Mouse (Mus musculus) CH12F3 (cell line): ENCODE results near the gene Arhgap18.

Experiments
- in situ Hi-C: fragments of 300-500 bp; cut with MboI; formaldehyde crosslinking; loops from 2 replicates; pipeline ENCODE4 v1.14.3; 2020; ENCODE audit warnings: low sequenced_read_pairs

The Arhgap18 gene

DNA sequence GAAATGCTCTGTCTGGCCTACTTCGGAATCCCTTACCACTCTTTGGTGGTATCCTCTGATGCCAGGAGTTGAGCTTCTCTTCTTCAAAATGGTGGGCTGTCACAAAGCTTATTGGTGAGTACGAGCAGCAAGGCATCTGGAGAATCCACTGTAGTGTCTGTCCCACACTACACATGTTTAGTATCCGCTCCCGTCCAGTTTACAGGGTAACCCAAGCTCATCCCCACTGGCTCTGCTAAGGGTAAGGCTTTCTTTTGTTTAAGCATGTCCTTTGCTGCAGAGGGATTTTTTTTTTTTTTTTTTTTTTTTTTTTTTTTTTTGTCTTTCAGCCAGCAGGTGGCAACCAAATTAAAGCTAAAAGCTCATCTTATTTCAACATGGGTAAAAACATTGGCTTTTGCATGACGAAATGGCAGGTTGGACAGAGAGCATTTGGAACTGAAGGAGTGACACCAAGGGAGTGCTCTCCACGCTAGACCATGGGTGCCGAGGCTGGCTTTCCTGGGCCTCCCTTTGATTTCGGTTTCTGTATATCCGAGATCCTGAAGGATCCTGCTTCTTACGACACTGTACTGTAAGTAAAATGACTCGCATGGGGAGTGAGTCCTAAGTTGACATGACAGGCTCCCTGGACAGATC lies at the start of gene Arhgap18:
Gene Arhgap18 (plus strand): TSS at position 493 of the 639 bp plus-strand sequence.
- in situ Hi-C loops: no loop called here

DNA sequence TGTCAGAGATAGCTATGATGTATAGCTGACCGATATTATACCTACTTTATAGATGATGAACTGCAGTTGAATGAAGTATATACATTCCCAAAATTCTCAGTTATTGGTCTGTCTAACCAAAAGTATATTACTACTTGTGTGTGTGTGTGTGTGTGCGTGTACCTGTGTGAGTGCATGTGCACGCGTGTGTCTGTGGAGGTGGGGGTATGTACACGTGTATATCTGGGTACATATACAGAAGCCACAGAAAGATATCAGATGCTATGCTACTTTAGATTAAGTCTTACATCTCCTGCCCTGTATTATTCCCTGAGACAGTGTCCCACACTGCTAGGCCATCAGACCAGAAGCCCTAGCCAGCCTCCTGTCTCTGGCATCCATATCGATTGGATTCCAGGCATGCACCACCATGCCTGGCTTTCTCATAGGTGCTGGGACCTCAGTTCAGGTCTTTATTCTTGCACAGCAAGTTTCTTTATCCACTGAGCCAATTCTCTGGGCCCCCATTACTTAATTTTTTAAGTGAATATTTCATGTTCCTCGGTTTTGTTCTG lies 42.7 kb upstream of the Arhgap18 start:
- in situ Hi-C loops: no loop called here

DNA sequence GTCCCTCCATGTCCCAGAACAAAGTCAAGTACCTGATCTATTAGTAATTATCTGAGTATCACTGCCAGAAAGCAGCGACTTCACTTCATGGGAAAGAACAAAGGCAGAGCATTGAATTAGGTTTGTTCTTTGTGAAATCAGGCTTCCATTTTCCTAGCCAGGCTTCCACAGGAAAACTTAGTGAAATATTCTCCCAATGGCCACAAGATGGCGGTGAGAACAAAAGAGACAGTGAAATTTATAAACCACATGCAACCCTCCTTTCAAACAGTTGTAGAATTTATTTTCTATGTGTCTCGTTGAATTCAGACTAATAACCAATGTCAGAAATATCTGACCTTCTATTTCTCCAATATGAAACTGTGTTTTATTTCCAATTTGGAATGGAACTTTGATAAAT lies 42.2 kb upstream of the Arhgap18 start:
- in situ Hi-C loops: no loop called here

DNA sequence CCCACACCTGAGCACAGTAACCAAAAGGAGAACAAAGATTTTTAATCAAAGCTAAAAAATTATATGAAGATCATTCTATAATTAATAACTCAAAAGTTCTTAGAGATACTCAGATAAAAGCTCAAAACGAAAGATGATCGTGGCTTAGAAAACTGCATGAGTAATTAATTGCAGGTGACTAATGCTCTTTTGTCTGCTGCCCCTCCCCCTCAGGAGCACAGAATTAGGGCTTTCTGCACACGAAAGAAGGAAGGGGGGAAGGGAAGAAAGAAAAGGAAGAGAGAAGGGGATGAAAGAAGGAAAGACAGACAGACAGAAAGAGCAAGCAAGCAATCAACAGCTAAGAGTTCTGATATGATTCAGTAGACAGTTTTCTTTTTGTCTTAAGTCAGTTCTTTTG lies 39.2 kb upstream of the Arhgap18 start:
- in situ Hi-C loops: no loop called here

DNA sequence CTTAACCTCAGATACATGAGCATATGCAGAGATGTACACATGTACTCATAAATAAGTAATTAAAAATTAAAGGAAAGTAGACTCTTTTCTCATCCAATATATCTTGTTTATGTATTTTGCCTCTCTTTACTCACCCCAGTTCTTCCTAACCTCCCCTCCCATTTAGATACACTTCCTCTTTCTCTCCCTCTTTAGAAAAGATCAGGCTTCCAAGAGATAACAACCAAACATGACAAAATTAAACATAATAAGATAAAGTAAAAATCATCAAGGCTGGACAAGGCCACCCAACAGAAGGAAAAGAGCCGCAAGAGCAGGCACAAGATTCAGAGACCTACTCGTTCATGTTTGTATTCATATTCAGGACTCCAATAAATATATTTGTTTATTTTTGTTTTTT lies 28.5 kb upstream of the Arhgap18 start:
- in situ Hi-C loops: no loop called here

DNA sequence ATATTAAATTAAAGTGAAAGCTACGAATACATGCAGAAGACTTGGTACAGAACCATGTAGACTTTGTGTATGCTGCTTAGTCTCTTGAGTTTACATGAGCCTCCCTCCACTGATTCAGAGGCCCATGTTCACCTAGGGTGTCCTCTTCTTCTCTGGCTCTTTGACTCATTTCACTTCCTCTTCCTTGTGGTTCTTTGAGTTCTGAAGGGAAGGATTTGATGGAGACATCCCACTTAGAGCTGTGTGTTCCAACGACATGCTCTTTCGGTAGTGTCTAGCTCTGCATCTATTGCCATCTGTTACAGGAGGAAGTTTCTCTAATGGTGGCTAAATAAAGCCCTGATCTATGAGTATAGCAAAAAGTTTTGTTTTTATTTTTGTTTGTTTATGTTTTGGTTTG lies 28.0 kb upstream of the Arhgap18 start:
- in situ Hi-C loops: no loop called here

DNA sequence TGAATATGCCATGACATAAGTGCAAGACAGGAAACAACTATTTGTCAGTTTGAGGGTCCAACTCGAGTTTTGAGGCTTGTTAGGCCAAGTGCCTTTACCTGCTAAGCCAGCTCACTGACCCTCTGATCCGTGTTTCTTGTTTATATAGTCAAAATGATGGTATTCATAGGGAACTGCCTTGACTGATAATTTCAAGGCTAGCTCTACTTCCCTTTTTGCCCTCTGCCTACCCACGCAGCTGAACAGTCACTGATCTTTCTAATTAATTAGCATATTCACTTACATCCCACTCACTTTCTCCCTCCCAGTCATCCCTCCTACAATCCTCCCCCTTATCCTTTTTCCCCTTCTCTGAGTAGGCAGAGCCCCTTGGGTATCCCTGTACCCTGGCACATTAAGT lies 2.4 kb upstream of the Arhgap18 start:
- in situ Hi-C loops: no loop called here

DNA sequence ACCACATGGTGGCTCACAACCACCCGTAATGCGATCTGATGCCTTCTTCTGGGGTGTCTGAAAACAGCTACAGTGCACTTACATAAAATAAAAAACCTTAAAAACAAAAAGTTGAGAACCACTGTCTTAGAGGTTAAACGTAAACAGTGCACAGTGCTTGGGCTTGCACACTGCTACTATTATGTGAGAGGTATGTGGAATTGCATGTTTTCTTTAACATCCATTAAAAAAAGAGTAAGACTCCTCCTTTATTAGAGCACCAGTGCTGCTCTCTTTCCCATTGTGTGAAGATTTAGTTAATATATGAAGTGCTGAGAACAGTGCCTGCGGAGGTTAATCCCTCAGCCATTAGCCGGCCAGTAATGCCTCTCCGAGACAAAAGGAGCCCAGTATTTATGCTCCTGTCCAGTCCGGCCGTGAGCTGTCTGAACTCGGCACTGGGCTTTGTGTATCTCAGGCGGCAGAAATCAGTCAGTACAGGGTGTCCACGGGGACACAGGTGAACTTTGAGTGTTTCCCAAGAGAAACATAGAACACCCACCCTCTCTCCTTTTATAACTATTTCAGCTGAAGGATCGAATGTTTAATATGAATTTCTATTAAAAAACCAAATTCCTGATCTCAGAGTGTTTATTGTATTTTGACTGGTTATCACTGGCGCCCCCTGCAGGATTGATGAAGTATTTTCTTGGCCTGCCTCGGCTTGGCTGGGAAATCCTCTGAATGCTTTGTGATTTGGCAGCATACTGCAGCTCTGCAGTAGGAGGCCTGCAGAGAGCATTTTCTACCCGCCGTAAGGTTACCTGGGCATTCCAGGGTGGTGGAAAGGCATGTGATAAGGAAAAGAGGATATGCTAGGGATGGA lies 925 bp upstream of the Arhgap18 start:
- in situ Hi-C loops: no loop called here

DNA sequence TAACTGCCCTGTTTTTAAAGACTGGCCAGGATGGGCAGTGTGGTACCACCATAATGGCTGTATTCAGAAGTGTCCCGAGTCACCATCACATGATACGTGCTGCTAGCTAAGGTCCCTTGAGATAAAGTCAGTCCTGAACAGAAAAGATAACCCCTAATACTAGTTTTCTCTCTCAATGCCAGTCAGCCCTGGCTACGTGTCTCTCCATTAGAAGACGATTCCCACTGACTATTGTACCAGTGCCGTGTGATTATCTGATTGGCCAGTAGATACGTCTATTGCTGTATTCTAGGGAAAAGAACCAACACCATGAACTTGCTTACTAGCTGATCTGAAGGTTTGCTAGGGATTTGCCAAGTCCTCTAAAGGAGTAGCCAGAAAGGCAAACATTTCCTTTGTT lies 785 bp downstream of the Arhgap18 start:
- in situ Hi-C loops: no loop called here

DNA sequence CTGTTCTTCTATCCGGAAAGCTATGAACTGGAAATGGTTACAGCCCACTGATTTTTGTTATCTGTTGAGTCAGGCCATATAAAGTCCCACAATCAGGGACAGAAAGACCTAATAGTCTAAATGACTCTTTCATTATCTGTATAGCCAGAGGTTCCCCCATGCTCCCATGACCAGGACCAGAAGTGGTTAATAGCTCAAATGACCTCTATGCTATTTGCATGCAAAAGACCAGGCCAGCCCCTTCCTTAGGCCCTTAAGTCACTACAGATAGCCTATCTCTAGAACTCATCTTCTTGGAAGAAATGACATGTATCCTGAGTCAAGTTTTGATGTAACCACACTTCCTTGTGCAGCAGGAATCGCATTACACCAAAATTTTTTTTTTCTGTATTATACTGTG lies 4.0 kb downstream of the Arhgap18 start:
- in situ Hi-C loops: no loop called here

DNA sequence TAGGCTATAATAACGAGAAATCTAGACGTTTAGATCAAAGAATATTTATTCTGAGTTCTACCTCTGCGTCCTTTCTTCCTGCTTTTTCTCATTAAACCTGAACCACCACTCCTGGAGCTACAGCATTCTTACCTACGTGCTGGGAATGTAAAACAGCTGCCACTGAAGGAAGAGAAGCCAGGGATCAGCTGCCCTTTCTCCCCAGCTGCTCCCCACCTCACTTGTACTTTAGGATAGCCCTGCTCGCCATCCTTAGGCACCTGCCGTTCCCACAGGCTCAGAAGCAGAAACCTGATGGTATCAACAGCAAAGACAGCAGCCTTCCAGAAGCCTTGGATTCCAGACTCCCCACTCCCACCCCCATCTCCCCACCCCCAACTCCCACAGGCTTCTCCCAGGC lies 6.2 kb downstream of the Arhgap18 start:
- in situ Hi-C loops: no loop called here

DNA sequence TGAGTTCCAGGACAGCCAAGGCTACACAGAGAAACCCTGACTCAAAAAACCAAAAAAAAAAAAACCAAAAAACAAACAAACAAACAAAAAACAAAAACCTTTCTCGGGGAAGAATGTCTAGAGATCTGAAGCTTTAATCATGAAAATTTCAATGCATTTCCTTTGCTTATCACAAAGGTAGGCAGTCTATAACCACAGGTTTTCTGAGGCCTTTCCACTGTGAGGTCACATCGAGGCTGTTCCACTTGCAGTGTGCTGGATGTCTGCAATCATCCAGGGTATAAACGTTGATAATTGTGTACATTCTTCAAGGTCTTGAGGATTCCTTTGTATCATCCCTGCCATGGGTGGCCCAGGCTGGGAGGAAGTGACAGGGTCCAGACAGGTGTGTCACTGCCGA lies 7.9 kb downstream of the Arhgap18 start:
- in situ Hi-C loops: no loop called here

DNA sequence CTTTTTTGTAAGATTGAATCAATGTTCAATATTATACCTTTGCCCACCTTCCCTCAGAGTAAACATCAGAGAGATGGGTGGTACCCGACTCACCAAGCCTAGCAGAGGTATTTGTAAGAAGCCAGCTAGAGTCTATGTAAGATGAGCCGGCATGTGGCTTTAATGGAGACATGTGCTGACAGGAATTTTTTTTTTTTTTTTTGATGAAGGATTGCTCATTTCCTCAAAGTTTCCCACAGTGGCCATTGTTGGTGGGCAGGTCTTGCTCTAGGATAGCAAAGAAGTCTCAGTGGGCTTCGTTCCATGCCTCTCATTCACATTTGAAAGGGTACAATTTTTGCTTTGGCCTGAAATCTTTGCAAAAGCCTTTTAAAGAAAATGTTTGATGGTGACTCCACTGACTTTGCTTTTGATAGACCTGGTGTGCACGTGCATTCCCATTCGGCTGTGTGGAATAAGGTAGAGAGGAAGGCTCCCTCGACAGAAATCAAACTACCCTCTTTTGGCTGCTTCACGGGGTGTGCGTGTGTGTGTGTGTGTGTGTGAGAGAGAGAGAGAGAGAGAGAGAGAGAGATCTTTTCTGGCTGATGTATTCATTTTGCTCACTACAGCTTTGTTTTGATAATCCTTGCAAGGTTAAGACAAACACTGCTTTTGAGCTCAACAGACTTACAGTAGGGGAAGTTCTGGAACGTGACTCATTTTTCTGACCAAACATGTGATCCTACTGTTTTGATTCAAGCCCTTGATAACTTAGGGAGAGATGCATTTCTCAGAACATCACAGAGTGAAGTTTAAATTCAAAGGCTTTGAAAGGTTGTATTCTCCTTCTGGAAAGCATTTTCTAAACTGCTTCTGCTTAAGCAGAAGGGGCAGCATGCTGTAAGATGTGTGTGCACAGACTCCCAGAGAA lies 9.0 kb downstream of the Arhgap18 start:
- in situ Hi-C loops: no loop called here

DNA sequence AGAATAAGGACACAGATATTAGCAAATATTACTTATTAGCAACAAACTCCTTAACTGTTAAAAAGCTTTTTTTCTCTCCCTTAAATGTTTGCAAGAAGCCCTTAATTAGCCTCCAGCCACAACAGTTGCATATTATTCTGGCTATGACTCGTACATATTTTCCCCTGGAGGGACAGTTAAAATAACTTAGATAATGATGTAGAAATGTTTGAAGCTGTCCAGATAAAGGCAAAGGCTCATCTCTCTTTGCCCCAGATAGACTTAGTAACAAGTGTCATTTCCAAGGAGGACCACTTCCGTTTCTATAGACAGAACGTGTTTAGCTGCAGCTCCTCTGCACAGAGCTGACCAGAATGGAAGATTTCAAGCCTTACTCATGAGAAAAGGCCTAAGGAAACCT lies 14.0 kb downstream of the Arhgap18 start:
- in situ Hi-C loops: no loop called here

DNA sequence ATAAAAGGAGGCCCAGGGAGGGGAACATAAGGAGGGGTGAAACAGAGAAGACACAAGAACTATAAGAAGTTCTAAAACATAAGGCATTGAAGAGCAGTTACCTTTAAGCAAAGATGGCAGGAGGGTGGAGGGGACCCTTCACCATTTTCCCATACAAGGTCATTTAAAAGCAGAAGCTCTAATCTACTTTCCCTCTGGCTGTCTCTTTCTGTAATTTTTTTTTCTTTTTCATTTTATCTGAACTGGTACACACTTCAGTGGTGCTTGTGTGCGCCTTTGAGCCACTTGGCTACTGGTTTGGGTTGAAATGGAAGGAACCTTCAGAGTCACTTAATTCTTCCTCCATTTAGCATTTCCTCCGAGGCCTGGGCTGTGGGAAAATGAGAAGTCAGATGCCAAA lies 15.7 kb downstream of the Arhgap18 start:
- in situ Hi-C loops: no loop called here

DNA sequence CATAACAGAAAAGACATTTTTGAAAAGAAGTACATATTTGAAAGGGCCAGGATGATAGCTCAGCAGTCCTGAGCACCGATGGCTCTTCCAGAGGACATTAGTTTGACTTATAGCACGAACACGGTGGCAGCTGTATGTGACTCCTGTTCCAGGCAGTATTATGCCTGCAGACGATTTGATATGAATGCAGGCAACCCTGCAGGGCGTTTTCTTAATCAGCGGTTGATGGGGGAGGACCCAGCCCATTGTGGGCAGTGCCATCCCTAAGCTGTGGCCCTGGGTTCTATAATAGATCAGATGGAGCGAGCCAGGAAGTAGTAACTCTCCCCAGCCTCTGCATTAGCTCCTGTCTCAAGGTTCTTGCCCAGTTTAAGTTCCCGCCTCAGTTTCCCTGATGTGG lies 16.8 kb downstream of the Arhgap18 start:
- in situ Hi-C loops: no loop called here

DNA sequence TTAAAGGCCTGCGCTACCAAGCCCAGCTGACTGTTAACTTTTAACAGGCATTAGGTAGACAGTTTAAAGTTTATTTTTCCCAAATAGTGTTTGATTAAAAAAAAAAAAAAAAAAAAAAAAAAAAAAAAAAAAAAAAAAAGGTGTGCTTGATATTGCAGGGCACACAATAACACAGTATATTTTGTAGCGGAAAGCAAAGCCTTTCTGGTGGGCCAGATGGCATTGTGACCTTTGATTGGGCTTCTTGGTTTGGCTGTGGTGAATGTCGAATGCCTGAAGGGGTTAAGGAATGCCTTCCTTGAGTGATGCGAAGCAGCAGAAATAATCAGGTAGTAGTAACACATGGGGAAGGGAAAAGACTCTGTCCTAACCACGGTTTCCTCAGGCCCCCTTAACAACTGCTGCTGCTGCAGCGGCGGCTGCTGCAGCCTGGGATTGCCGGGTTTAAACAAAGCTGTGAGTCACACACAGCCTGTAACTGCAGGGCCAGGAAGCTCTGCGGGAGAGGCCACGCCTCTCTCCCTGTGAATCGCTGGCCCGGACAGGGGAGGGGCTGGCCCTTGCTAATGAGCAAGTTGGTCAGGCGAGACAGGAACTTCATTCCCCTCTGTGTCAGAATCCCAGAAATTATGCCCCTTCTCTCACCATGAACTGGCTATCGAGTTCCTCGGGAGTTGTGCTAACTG lies 18.9 kb downstream of the Arhgap18 start:
- in situ Hi-C loops: no loop called here

DNA sequence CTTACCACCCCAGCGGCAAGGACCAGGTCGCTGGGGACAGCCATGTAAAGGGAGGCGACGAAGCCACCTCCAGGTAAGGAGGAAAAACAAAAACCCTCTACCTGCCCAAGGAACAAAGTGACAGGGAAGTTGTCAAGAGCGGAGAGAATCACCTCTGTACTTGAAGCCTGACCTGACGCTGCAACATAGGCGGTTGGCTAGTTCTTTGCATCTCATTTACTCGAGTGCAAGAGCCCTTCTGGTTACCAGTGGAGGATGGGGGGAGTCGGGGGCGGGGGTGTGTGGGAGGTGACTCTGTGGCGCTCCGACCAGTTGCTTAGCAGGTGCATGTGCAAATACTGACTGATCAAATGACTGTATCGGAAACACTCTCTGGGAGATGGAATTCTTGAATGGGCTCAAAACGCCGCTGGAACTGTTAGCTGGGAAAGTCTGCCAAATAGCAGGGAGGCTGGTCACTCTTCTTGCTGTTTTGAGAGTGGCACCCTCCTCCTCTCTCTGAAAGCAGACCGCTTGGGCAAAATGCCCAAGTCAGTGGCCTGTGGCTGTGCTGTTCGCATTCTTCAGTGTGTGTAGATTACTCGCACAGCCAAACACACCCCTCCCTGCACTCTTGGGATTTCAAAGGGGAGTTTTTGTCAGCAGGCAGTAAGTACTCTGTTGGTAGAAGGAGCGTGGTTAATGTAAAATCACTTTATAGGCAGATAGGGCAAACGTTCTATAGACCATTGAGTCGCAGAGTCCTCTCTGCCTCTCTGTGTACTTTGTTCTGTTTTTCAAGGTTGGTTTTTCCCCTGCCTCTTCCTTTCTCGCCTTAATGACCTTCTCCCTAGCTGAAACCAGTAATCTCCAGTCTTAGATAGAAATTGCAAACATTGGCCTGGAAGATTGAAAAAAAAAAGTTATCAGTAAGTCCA lies 19.7 kb downstream of the Arhgap18 start:
- in situ Hi-C loops: no loop called here

DNA sequence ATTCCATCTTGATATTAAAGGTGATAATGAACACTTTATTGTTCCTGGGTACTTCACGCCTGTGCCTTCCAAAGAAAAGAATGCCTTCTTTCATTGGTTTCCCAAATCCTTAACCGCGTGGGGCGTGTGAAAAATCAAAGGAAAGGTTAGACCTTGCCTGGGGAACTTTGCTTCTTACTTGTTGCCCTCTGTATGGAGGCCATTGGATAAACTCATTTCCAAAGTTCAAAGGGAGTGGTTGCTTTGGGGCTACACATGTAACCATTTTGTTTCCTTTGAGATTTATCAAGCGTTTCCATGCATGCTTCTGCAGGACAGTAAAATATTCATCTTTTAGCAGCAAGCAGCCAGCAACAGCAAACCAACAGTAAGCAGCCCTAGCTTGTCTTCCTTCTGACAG lies 20.3 kb downstream of the Arhgap18 start:
- in situ Hi-C loops: no loop called here

DNA sequence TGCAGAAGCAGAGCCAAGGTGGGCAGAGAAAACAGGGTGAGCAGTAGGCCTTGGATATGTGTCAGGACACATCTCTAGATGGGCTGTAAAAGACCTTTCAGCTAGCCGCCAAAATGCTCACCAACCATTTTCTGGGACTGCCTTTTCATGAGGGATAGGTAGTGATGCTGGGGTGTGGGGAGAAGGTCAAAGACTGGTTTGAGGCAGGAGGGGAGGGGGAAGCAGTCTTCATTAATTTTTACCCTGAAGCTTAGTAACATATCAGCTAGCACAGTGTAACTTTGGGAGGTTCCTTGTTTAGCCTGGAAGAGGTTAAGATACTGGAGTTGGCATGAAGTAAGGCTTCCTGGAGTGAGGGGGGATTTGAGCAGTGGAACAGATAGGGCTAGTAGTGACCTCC lies 21.0 kb downstream of the Arhgap18 start:
- in situ Hi-C loops: no loop called here
